11 mouse cellular contexts compared by ENCODE assay signal in the genomic region with DNA sequence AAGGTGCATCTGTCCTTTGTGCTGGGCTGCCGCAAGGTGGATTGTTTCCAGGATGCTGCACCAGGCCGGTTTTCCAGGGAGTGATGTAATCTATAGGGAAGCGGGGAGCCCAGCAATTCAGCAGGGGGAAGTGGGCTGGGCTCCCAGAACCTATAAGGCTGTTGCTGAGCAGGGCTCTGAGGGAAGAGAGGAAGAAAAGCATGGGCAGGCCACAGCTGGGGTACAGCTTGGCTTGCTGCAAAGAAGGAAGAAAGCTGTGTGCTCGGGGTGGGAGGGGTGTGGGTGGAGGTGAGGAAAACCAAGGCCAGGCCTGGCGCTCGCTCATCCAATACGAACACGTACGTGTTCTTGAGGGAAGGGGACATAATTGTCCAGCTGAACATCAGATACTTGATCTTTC.
DNase-seq lines count a peak whose midpoint lies in the region; ATAC-seq and TF ChIP-seq lines count a peak whose summit lies in the region.
"Had no signal": no experiment of that assay in that cellular context is flagged by ENCODE, and none has a peak within 500 bp of the region (broad histone marks: within the 10 kb centered on the region; RNA-seq: fewer than 3 reads in every experiment).

No protein-coding gene starts in this region.

- no peaks in the 10 kb centered on the region for H3K9me3 ChIP-seq in liver, embryonic 15.5 days (replicated peaks)
- H3K9me3 ChIP-seq: hindbrain, embryonic 10.5 days had no signal

- peak; percentile 25 for DNase-seq in layer of hippocampus, adult 11-12 months (ENCODE audit: low spot score)
- no peak for DNase-seq in layer of hippocampus, adult 18-20 months (ENCODE audit: low spot score in 2 of 2)
- peak; percentile 25 for DNase-seq in thymus, adult 2 months
- DNase-seq in thymus, postnatal 0 days (ENCODE audit: low spot score), result no peak
- peak; percentile 42 for DNase-seq in thymus, postnatal 4 days
- no peak for DNase-seq in frontal cortex, postnatal 14 days (ENCODE audit: low spot score in 2 of 2)
- no peak for DNase-seq in Muller cell, postnatal 12 days (ENCODE audit: inconsistent ontology term)
- DNase-seq: gastrocnemius, postnatal 36 days; spleen, adult 18-20 months had no signal

- peaks cover 16% of the 10 kb centered on the region for H3K4me1 ChIP-seq in thymus, adult 2 months (replicated peaks; ENCODE audit: control insufficient read depth, insufficient read depth, low read length)
- H3K4me1 ChIP-seq in liver, embryonic 15.5 days (replicated peaks), result peaks cover 67% of the 10 kb centered on the region

- no peak overlapping the region for H3K9ac ChIP-seq in liver, embryonic 15.5 days

- no peak for TF ChIP-seq CTCF in thymus, adult 2 months (IDR thresholded peaks at IDR 0.05; ENCODE audit: borderline replicate concordance, control insufficient read depth, extremely low read depth, insufficient read depth, low read length, poor library complexity)

- no peak overlapping the region for H3K4me3 ChIP-seq in thymus, adult 2 months (ENCODE audit: control insufficient read depth, insufficient read depth, low read length)
- H3K4me3 ChIP-seq in liver, embryonic 15.5 days (replicated peaks), result no peak overlapping the region
- H3K4me3 ChIP-seq: hindbrain, embryonic 10.5 days had no signal

- H3K36me3 ChIP-seq in thymus, adult 2 months (ENCODE audit: control insufficient read depth, insufficient read depth, low read length), result no peaks in the 10 kb centered on the region
- no peaks in the 10 kb centered on the region for H3K36me3 ChIP-seq in liver, embryonic 15.5 days (replicated peaks)
- H3K36me3 ChIP-seq: hindbrain, embryonic 10.5 days had no signal

- no peak for ATAC-seq in liver, embryonic 15.5 days (ENCODE audit: insufficient read depth)

- no peak overlapping the region for H3K27ac ChIP-seq in thymus, adult 2 months (ENCODE audit: control insufficient read depth, insufficient read depth, low read length)
- peak overlapping the region; percentile 15; the same call in 1 of the 2 replicates for H3K27ac ChIP-seq in liver, embryonic 15.5 days (replicated peaks)
- H3K27ac ChIP-seq: hindbrain, embryonic 10.5 days had no signal

- WGBS in thymus, adult 2 months, result 37% methylated on average over 9 of the region's 9 CpGs
- WGBS in liver, embryonic 15.5 days (ENCODE audit: insufficient replicate concordance), result 54% methylated on average over 9 of the region's 9 CpGs

- TF ChIP-seq POLR2A in thymus, adult 2 months (IDR thresholded peaks at IDR 0.05; ENCODE audit: control insufficient read depth, extremely low read depth, insufficient read depth, low read length, poor library complexity), result no peak

- no peaks in the 10 kb centered on the region for H3K27me3 ChIP-seq in thymus, adult 2 months (ENCODE audit: control insufficient read depth, insufficient read depth, low read length)
- no peaks in the 10 kb centered on the region for H3K27me3 ChIP-seq in liver, embryonic 15.5 days

- H3K4me2 ChIP-seq in liver, embryonic 15.5 days, result no peak overlapping the region

Comparison
In these comparisons a context has a peak if more than half of its experiments do, and no peak if none do; other contexts are left out.
1. DNase-seq: peak in layer of hippocampus, adult 11-12 months (single experiment), thymus, adult 2 months (single experiment) and thymus, postnatal 4 days (single experiment); none in layer of hippocampus, adult 18-20 months (0 of 2), thymus, postnatal 0 days (single experiment), frontal cortex, postnatal 14 days (0 of 2) and Muller cell, postnatal 12 days (single experiment).